Mouse (Mus musculus) midbrain, embryonic 16.5 days (tissue): Measurements from ENCODE around the gene Bloc1s4. TPM values are rescaled to one million over a fixed set of nuclear protein-coding genes. Genes with fewer than 3 reads are reported as not detected.

Experiments
- ATAC-seq: fragments of 200-750 bp; cut with Nextera tagmentation; 2 replicates; pipeline ENCODE4 v1.8.0; 2017; ENCODE audit warnings: moderate TSS enrichment
- H3K27ac ChIP-seq: fragments of 300-500 bp; sonication (generic); 2 replicates; pipeline ENCODE4 v1.5.1; 2014; ENCODE audit warnings: mild to moderate bottlenecking, low read length, mixed read lengths
- H3K27me3 ChIP-seq: fragments of 300-500 bp; sonication (generic); 2 replicates; pipeline ENCODE4 v1.6.1; 2014; ENCODE audit warnings: low read depth, low read length, mixed read lengths; ENCODE audit not compliant: control insufficient read depth, insufficient read depth
- H3K36me3 ChIP-seq: fragments of 300-500 bp; sonication (generic); 2 replicates; pipeline ENCODE4 v1.6.1; 2014; ENCODE audit warnings: mild to moderate bottlenecking, low read length, moderate library complexity, mixed read lengths; ENCODE audit not compliant: control insufficient read depth, insufficient read depth
- H3K4me1 ChIP-seq: fragments of 300-500 bp; sonication (generic); 2 replicates; pipeline ENCODE4 v1.6.1; 2014; ENCODE audit warnings: mild to moderate bottlenecking, low read length, mixed read lengths; ENCODE audit not compliant: control insufficient read depth, insufficient read depth
- H3K4me2 ChIP-seq: fragments of 300-500 bp; sonication (generic); 2 replicates; pipeline ENCODE4 v1.6.1; 2014; ENCODE audit warnings: mild to moderate bottlenecking, low read length, mixed read lengths
- H3K4me3 ChIP-seq: fragments of 300-500 bp; sonication (generic); 2 replicates; pipeline ENCODE4 v1.5.1; 2014; ENCODE audit warnings: low read depth, mild to moderate bottlenecking, low read length, moderate library complexity, mixed read lengths
- H3K9ac ChIP-seq: fragments of 300-500 bp; sonication (generic); 2 replicates; pipeline ENCODE4 v1.6.1; 2014; ENCODE audit warnings: low read depth, low read length, mixed read lengths
- H3K9me3 ChIP-seq: fragments of 300-500 bp; sonication (generic); replicated peaks from 2 replicates; pipeline ENCODE4 v1.6.1; 2014; ENCODE audit warnings: mild to moderate bottlenecking, low read length, mixed read lengths; ENCODE audit not compliant: control insufficient read depth, poor library complexity, severe bottlenecking
- WGBS: fragments of 180-500 bp; shearing (Covaris S2); extraction: QIAGEN DNeasy Blood & Tissue Kit; methylation state at CpG from one replicate; pipeline ENCODE4 v1.1.7; 2014; 5-methylcytosine and 5-hydroxymethylcytosine counted together
- polyA plus RNA-seq: library from polyadenylated mRNA; unstranded; fragments of >200 nt; fragmentation: Nextera tagmentation; extraction: Ambion mirVana; gene quantifications from 2 replicates; pipeline ENCODE4 v1.2.1, GENCODE M21; 2015

The Bloc1s4 gene
- polyA plus RNA-seq, 1 experiment from 2014 or later, result 29.3 TPM

- WGBS, result 67% methylated on average over 2 of the region's 2 CpGs
- Histone ChIP-seq H3K27ac (no peak overlapping the region), H3K9me3 (no peaks in the 10 kb centered on the region), H3K9ac (no peak overlapping the region), H3K36me3 (no peaks in the 10 kb centered on the region), H3K4me3 (no peak overlapping the region), H3K4me2 (no peak overlapping the region), H3K27me3 (no peaks in the 10 kb centered on the region), H3K4me1 (peaks cover 6% of the 10 kb centered on the region; the same call in 1 of the 2 replicates)
- no peak for ATAC-seq
These were observed 31.6 kb downstream of the Bloc1s4 start for GRCm38 (mm10) chr5:36716816-36717215.

GRCm38 (mm10) chr5:36714832-36715231 is 33.6 kb downstream of the Bloc1s4 start:
- Histone ChIP-seq H3K4me2 (no peak overlapping the region), H3K9ac (no peak overlapping the region), H3K4me1 (peaks cover 6% of the 10 kb centered on the region; the same call in 1 of the 2 replicates), H3K27ac (no peak overlapping the region), H3K36me3 (no peaks in the 10 kb centered on the region), H3K9me3 (no peaks in the 10 kb centered on the region), H3K4me3 (no peak overlapping the region), H3K27me3 (no peaks in the 10 kb centered on the region)
- 75% methylated on average over 3 of the region's 3 CpGs for WGBS
- no peak for ATAC-seq

- Histone ChIP-seq H3K36me3 (no peaks in the 10 kb centered on the region), H3K9ac (no peak overlapping the region), H3K27ac (no peak overlapping the region), H3K9me3 (no peaks in the 10 kb centered on the region), H3K4me2 (no peak overlapping the region), H3K27me3 (no peaks in the 10 kb centered on the region), H3K4me3 (no peak overlapping the region), H3K4me1 (peaks cover 6% of the 10 kb centered on the region; the same call in 1 of the 2 replicates)
- 81% methylated on average over 6 of the region's 6 CpGs for WGBS
- ATAC-seq, result no peak
These were observed 34.8 kb downstream of the Bloc1s4 start for GRCm38 (mm10) chr5:36713693-36714092.

- H3K27me3 ChIP-seq, result no peaks in the 10 kb centered on the region
- 8% methylated on average over 31 of the region's 31 CpGs for WGBS
- H3K4me1 ChIP-seq, result peaks cover 6% of the 10 kb centered on the region; the same call in 1 of the 2 replicates
- H3K9me3 ChIP-seq, result no peaks in the 10 kb centered on the region
- peak overlapping the region; percentile 22 for H3K9ac ChIP-seq
- peak overlapping the region; percentile 19 for H3K4me3 ChIP-seq
- H3K4me2 ChIP-seq, result peak overlapping the region; percentile 50
- no peaks in the 10 kb centered on the region for H3K36me3 ChIP-seq
- peak; percentile 48 for ATAC-seq
- no peak overlapping the region for H3K27ac ChIP-seq
These were observed 35.6 kb downstream of the Bloc1s4 start for GRCm38 (mm10) chr5:36712553-36713534.

- Histone ChIP-seq H3K4me1 (peaks cover 6% of the 10 kb centered on the region; the same call in 1 of the 2 replicates), H3K36me3 (no peaks in the 10 kb centered on the region), H3K27me3 (no peaks in the 10 kb centered on the region), H3K27ac (no peak overlapping the region), H3K9me3 (no peaks in the 10 kb centered on the region), H3K9ac (no peak overlapping the region), H3K4me3 (no peak overlapping the region), H3K4me2 (no peak overlapping the region)
- ATAC-seq, result no peak
- 48% methylated on average over 5 of the region's 5 CpGs for WGBS
These were observed 36.6 kb downstream of the Bloc1s4 start for GRCm38 (mm10) chr5:36711863-36712262.

GRCm38 (mm10) chr5:36705792-36706191 is 42.7 kb downstream of the Bloc1s4 start:
- no peaks in the 10 kb centered on the region for H3K27me3 ChIP-seq
- ATAC-seq, result no peak
- no peak overlapping the region for H3K4me3 ChIP-seq
- H3K4me1 ChIP-seq, result no peaks in the 10 kb centered on the region
- no peaks in the 10 kb centered on the region for H3K9me3 ChIP-seq
- no peaks in the 10 kb centered on the region for H3K36me3 ChIP-seq
- 84% methylated on average over 5 of the region's 5 CpGs for WGBS
- H3K27ac ChIP-seq, result no peak overlapping the region
- no peak overlapping the region for H3K4me2 ChIP-seq
- H3K9ac ChIP-seq, result no peak overlapping the region

GRCm38 (mm10) chr5:36705390-36705789 is 43.1 kb downstream of the Bloc1s4 start:
- Histone ChIP-seq H3K9me3 (no peaks in the 10 kb centered on the region), H3K27me3 (no peaks in the 10 kb centered on the region), H3K27ac (no peak overlapping the region), H3K4me3 (no peak overlapping the region), H3K4me1 (no peaks in the 10 kb centered on the region), H3K9ac (no peak overlapping the region), H3K36me3 (no peaks in the 10 kb centered on the region), H3K4me2 (no peak overlapping the region)
- WGBS, result 83% methylated on average over 5 of the region's 5 CpGs
- no peak for ATAC-seq

- H3K9me3 ChIP-seq, result no peaks in the 10 kb centered on the region
- no peak overlapping the region for H3K4me2 ChIP-seq
- no peak overlapping the region for H3K27ac ChIP-seq
- no peaks in the 10 kb centered on the region for H3K27me3 ChIP-seq
- no peak overlapping the region for H3K9ac ChIP-seq
- no peaks in the 10 kb centered on the region for H3K4me1 ChIP-seq
- H3K36me3 ChIP-seq, result no peaks in the 10 kb centered on the region
- no peak for ATAC-seq
- H3K4me3 ChIP-seq, result no peak overlapping the region
- WGBS, result 76% methylated on average over 6 of the region's 6 CpGs
These were observed 43.8 kb downstream of the Bloc1s4 start for GRCm38 (mm10) chr5:36704684-36705083.

- Histone ChIP-seq H3K36me3 (no peaks in the 10 kb centered on the region), H3K9ac (no peak overlapping the region), H3K4me1 (peaks cover 6% of the 10 kb centered on the region), H3K27ac (no peak overlapping the region), H3K27me3 (no peaks in the 10 kb centered on the region), H3K4me2 (no peak overlapping the region), H3K4me3 (no peak overlapping the region), H3K9me3 (no peaks in the 10 kb centered on the region)
- 79% methylated on average over 6 of the region's 6 CpGs for WGBS
- ATAC-seq, result no peak
These were observed 47.4 kb downstream of the Bloc1s4 start for GRCm38 (mm10) chr5:36700939-36701620.
